ENCODE assay signal across 9 mouse cellular contexts in genomic region chr10:76260358-76261059, GRCm38 (mm10). TPM values are rescaled to one million over a fixed set of nuclear protein-coding genes. Genes with fewer than 3 reads are reported as not detected.
DNase-seq lines count a peak whose midpoint lies in the region; ATAC-seq and TF ChIP-seq lines count a peak whose summit lies in the region.
"Had no signal": no experiment of that assay in that cellular context is flagged by ENCODE, and none has a peak within 500 bp of the region (broad histone marks: within the 10 kb centered on the region; RNA-seq: fewer than 3 reads in every experiment).

No protein-coding gene starts in this region.

- TF ChIP-seq POLR2A in brain, embryonic 14.5 days (IDR thresholded peaks at IDR 0.05; ENCODE audit: borderline replicate concordance, extremely low read depth, insufficient read depth, insufficient read length, poor library complexity, severe bottlenecking) = no peak

- intact Hi-C loops in left cerebral cortex, adult 2 months (cut with DNase I) = no loop called here

- peak; percentile 49 for TF ChIP-seq CTCF in left cerebral cortex, adult 2 months (IDR thresholded peaks at IDR 0.05)
- peak; percentile 48; the same call in 1 of the 2 replicates for TF ChIP-seq CTCF in brain, embryonic 14.5 days (IDR thresholded peaks at IDR 0.05; ENCODE audit: borderline replicate concordance, extremely low read depth, insufficient read depth, insufficient read length)

- no peak for DNase-seq in frontal cortex, postnatal 25 days (ENCODE audit: low spot score in 2 of 2)
- DNase-seq in left cerebral cortex, adult 2 months (ENCODE audit: extremely low spot score in 1 of 2, low spot score in 2 of 2) = no peak
- no peak for DNase-seq in left cerebral cortex, adult 11 months (ENCODE audit: low spot score)
- peak; percentile 50 for DNase-seq in brain, embryonic 14.5 days (ENCODE audit: low read depth)
- DNase-seq in lung, postnatal 36 days = peak; percentile 50
- no peak for DNase-seq in spleen, adult 18-20 months
- DNase-seq in spleen, postnatal 10 days (ENCODE audit: low spot score in 2 of 2) = no peak

- H3K27ac ChIP-seq in left cerebral cortex, adult 2 months = peak overlapping the region; percentile 51; the same call in 1 of the 2 replicates
- H3K27ac ChIP-seq: hindbrain, embryonic 15.5 days had no signal

- no peak overlapping the region for H3K4me3 ChIP-seq in left cerebral cortex, adult 2 months
- H3K4me3 ChIP-seq: hindbrain, embryonic 15.5 days had no signal

- ATAC-seq in frontal cortex, adult (ENCODE audit: low TSS enrichment) = peak; percentile 38

RNA-seq across cellular contexts. Expression of gene S100b, which starts 6.9 kb away (rescaled TPM):
- 100 to 1,000 TPM; 138 to 156 TPM for total RNA-seq in left cerebral cortex, adult 2 months (2021)
- 0.62 and 1.8 TPM in 2 replicates for polyA plus RNA-seq in brain, embryonic 14.5 days (2012; rRNA removed)

RNA-seq across cellular contexts. Expression of gene Prmt2, which starts 22.8 kb away (rescaled TPM):
- 10 to 100 TPM; 58.4 to 63.9 TPM for total RNA-seq in left cerebral cortex, adult 2 months (2021)
- polyA plus RNA-seq in brain, embryonic 14.5 days (2012; rRNA removed) = 273 and 287 TPM in 2 replicates

Comparison
In these comparisons a context has a peak if more than half of its experiments do, and no peak if none do; other contexts are left out.
1. DNase-seq: peak in brain, embryonic 14.5 days (single experiment) and lung, postnatal 36 days (single experiment); none in frontal cortex, postnatal 25 days (0 of 2), left cerebral cortex, adult 2 months (0 of 2), left cerebral cortex, adult 11 months (single experiment), spleen, adult 18-20 months (0 of 2) and spleen, postnatal 10 days (0 of 2).